8 mouse cellular contexts compared by ENCODE assay signal in the genomic region with DNA sequence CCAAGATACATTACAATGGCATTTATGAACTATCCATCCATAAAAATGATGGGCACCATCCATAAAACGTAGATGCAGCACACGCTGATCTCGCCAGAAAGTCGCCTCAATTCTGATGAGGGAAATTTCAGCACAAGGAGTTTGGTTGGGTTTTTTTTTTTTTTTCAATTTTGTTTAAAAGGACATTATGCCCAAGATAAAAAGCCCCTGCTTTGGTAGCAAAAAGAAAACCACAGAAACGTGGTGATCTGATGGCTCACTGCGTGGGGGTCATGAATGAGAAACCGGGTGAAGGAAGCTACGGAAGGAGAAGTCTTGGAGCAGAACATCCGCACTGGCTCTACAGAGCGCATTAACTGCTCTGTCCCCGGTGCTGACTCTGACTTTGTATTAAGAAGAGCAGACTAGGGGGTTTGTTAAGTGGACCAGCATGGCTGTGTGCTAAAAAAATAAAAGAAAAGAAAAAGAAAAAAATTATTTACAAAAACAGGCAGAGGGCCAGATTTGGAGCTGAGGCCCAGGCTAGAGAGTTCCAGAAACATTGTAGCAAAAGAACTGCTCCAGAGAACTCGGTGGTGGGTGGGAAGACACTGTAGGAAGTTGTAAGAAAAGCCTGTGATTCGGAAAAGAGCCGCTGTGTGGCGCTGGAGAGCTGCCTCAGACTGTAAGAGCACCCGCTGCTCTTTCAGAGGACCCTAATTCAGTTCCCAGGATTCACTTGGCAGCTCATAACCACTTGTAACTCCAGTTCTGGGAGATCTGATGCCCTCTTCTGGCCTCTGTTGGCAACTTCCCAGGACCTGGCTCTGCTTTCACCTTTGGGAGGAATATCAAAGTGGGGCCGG. TPM values are rescaled to one million over a fixed set of nuclear protein-coding genes. Genes with fewer than 3 reads are reported as not detected.
DNase-seq lines count a peak whose midpoint lies in the region; ATAC-seq and TF ChIP-seq lines count a peak whose summit lies in the region.

No protein-coding gene starts in this region.

- no peak for TF ChIP-seq POLR2A in bone marrow, adult 2 months (IDR thresholded peaks at IDR 0.05; ENCODE audit: borderline replicate concordance, control insufficient read depth, low read depth, low read length)

- peaks cover 20% of the 10 kb centered on the region for H3K4me1 ChIP-seq in E14TG2a.4 (replicated peaks; ENCODE audit: low read depth, low read length)
- H3K4me1 ChIP-seq in bone marrow, adult 2 months (ENCODE audit: control insufficient read depth, insufficient read depth, low read length): peaks cover 6% of the 10 kb centered on the region

- H3K9me3 ChIP-seq in E14TG2a.4 (ENCODE audit: low read length): peaks cover 27% of the 10 kb centered on the region

- H3K4me3 ChIP-seq in E14TG2a.4 (replicated peaks; ENCODE audit: low read length): no peak overlapping the region
- H3K4me3 ChIP-seq in bone marrow, adult 2 months (replicated peaks; ENCODE audit: control insufficient read depth, low read depth, low read length): no peak overlapping the region

- DNase-seq in layer of hippocampus, adult 11-12 months (ENCODE audit: low spot score): peak; percentile 78
- no peak for DNase-seq in layer of hippocampus, postnatal 14 days (ENCODE audit: low spot score in 2 of 2)
- no peak for DNase-seq in adrenal gland, adult 8-10 months
- no peak for DNase-seq in cerebellum, postnatal 25 days
- no peak for DNase-seq in urinary bladder, adult 18-20 months (ENCODE audit: low spot score in 2 of 2)

- 0 out of 2 replicates have a peak, but pooled peaks have one; percentile 15 for ATAC-seq in megakaryocyte progenitor cell, adult 5-6 weeks (replicated peaks; ENCODE audit: poor library complexity)

- 38% methylated on average over 17 of the region's 17 CpGs for WGBS in bone marrow, adult 2 months

- peaks cover 44% of the 10 kb centered on the region for H3K27me3 ChIP-seq in E14TG2a.4 (ENCODE audit: insufficient read depth, low read length)

- no peaks in the 10 kb centered on the region for H3K36me3 ChIP-seq in E14TG2a.4 (ENCODE audit: insufficient read depth, low read length)

- TF ChIP-seq CTCF in E14TG2a.4 (conservative IDR thresholded peaks at IDR 0.05; ENCODE audit: low read length): peak; percentile 39
- peak; percentile 50; the same call in 1 of the 2 replicates for TF ChIP-seq CTCF in bone marrow, adult 2 months (IDR thresholded peaks at IDR 0.05; ENCODE audit: control insufficient read depth, insufficient read depth, low read length)

- H3K27ac ChIP-seq in bone marrow, adult 2 months (ENCODE audit: control insufficient read depth, insufficient read depth, low read depth, low read length, poor library complexity): peak overlapping the region; percentile 42; the same call in 1 of the 2 replicates

RNA-seq across cellular contexts. Expression of a gene that starts 1.6 kb away (rescaled TPM):
- total RNA-seq in layer of hippocampus, postnatal 14 days (2021): 10 to 100 TPM; 31.3 to 32.6 TPM
- polyA plus RNA-seq in bone marrow, adult 2 months (2011; ENCODE audit: insufficient read depth, insufficient read length, low replicate concordance, missing spikeins): 19.2 and 53.7 TPM in 2 replicates
- total RNA-seq in megakaryocyte progenitor cell, adult 5-6 weeks (2015): 2.7 and 5.1 TPM in 2 replicates
- 1.4 and 2.9 TPM in 2 replicates for total RNA-seq in megakaryocyte progenitor cell, adult 5-6 weeks (2017)
- total RNA-seq in adrenal gland, adult 8-10 months (2022): 10 to 100 TPM in 2 of 4 experiments, 1 to 10 TPM in 2; 2.2 to 10.4 (median 7.6) TPM

RNA-seq across cellular contexts. Expression of a gene that starts 6.4 kb away (rescaled TPM):
- 10 to 100 TPM; 35.2 to 37.4 TPM for total RNA-seq in layer of hippocampus, postnatal 14 days (2021)
- polyA plus RNA-seq in bone marrow, adult 2 months (2011; ENCODE audit: insufficient read depth, insufficient read length, low replicate concordance, missing spikeins): 4.4 and 5.8 TPM in 2 replicates
- total RNA-seq in megakaryocyte progenitor cell, adult 5-6 weeks (2015): 6.0 and 6.4 TPM in 2 replicates
- total RNA-seq in megakaryocyte progenitor cell, adult 5-6 weeks (2017): 5.9 and 11.2 TPM in 2 replicates
- total RNA-seq in adrenal gland, adult 8-10 months (2022): 10 to 100 TPM; 18.8 to 41.2 (median 28.6) TPM

RNA-seq across cellular contexts. Expression of a gene that starts 38.0 kb away (rescaled TPM):
- 100 to 1,000 TPM; 155 to 164 TPM for total RNA-seq in layer of hippocampus, postnatal 14 days (2021)
- polyA plus RNA-seq in bone marrow, adult 2 months (2011; ENCODE audit: insufficient read depth, insufficient read length, low replicate concordance, missing spikeins): 8.0 and 13.3 TPM in 2 replicates
- total RNA-seq in megakaryocyte progenitor cell, adult 5-6 weeks (2015): 13.7 and 15.5 TPM in 2 replicates
- total RNA-seq in megakaryocyte progenitor cell, adult 5-6 weeks (2017): 36.1 and 44.2 TPM in 2 replicates
- total RNA-seq in adrenal gland, adult 8-10 months (2022): 100 to 1,000 TPM in 1 of 4 experiments, 10 to 100 TPM in 3; 79.7 to 108 (median 89.6) TPM
